Mouse (Mus musculus): Measurements from ENCODE around the gene Plscr3.

Gene Plscr3

DNA sequence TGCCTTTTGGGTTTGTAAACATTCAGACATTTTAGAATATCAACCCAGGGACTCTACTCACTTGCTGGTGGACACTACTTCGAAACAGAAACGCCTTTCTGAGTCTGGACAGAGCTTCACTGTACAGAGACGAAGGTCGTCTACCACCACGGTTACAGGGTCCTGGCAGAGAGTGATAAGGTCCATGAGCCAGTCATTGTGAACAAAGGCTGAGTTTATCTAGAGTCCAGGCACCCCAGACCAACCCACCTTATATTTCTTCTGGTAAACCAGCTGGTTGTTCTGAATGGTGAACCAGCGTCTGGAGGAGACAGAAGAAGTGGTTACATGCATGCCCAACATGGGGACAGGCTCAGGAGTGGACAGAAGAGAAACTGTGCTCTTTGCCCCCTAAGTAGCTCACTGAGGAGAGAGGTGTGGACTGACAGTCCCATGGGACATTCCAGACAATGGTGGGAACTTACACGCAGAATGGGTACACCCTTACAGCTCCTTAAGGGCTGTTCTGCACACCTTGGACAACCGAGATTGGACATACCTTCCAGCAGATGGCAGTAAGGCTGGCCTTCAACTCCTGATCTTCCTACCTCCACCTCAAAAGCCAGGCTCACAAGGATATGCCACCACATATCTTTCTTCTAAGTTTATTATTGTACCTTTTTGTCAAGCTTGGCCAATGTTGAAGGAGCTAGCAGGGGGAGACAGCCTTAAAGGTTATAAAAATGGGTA lies 40.9 kb downstream of the Plscr3 start:
- in situ Hi-C loops (cut with MboI, MseI) = no loop called here

DNA sequence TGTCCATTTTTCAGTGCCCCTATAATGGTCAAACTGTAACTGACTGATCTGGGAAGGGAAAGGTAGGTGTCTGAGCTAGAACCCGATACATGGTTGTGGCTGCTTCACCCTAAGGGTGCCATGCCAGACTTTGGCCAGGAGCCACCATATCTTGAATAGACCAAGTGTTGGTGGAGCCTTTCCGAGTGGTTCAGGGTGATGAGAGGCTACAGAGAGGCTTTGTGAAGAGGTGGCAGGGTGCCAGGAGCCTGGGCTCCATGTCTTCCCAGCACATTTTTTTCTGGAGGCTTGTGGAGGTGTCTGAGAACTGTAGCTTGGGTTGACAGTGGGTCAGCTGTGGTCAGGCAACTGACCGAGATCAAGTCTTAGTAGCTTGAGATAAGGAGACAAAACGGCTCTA lies 45.3 kb downstream of the Plscr3 start:
- in situ Hi-C loops (cut with MboI, MseI) = no loop called here

DNA sequence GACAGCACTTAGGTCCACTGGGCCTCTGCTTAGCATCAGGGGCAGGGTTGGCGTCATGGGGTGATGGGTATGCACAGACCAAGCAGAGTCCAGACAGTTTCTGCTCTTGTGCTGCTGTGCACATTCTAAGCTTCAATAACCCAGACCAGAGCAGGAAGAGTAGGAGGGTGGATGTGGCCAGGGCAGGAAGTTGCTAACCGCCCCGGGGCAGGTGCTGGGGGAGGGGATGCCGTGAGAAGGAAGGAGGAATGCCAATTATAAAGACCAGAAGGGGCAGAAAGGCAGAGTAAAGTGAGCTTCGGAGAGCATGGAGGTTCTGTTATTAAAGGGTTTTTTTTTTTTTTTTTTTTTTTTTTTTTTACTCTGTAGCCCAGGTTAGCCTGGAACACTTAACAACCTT lies 48.5 kb downstream of the Plscr3 start:
- in situ Hi-C loops (cut with MboI, MseI) = no loop called here

DNA sequence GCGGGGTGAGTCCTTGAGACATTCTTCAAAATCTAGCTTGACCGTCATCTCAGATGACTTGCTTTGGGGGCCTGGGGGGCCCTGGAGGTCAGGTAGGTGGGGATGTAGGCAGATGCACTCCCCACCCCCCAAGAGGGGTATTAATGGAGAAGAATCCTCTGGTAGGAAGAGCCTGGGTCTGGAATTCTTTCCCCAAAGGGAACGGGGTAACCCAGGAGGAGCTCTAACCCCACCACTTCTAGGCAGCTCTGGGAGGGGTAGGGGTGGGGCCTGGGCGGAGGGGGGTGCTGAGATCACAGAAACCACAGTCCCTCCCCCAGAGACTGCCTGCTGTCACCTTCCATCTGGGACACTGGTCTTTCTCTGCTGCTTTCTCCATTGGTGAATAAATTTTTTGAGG lies 49.1 kb downstream of the Plscr3 start, which contains the start of gene Acap1:
Acap1 (minus strand) TSS at position 249 of the 400 bp plus-strand sequence.
- in situ Hi-C loops (cut with MboI, MseI) = no loop called here

DNA sequence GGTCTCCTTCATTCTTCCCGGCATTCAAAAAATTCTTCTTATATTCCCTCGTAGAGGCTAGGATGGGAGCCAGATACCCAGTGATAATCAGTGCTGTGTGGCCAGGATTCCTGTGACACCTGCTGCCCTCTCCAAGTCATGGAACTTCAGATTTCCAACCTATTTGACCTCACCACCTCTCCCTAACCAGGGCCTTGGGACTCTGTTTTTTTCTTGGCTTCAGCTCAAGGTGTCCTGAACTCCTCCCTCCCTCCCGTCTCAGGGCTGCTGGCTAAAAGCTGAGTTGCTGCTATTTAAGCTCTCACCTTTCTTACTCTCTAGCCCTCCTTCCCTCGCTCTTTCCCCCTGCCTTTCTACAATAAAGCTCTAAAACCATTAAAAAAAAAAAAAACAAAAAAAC lies 53.7 kb downstream of the Plscr3 start:
- in situ Hi-C loops (cut with MboI, MseI) = no loop called here

DNA sequence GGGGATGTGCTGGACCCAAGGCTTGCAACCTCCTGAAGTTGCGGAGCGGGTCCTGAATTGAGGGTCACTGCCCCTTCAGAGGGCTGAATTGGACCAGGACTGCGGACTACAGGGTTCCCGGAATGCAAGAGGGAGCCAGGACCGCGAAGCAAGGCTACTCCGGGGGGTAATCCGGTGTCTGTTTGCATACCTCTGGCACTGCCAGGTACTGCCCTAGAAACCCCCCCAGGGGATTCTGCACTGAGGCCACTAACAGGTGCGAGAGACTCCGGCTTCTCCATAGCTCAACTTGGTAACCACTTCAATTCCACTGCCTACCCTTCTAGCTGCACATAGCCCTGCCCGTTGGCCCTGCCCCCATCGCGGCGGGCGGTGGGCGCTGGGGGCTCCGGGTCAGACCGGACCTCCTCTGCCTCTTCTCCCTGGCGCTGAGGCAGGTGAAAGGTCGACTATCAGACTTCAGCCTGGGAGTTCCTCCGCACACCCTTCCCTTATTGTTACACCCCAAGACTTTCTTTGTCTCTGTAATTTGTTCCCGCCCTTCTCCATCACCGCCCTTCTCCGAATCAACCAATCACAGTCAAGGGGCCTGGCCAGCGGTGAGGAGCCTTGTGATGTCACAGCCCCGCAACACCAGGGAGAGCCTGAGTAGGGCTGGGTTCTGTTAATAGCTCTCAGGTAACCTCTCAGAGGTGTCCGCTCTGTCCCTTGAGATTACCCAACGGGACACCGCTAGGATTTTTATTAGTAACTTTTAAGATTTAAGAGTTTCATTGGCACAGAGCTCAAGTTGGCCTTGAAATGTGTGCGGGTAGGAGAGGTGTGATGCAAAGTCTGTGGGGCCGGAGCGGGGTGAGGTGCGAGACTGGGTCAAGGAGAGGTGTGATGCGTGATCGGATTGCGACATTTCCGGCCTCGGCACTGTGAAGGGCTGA lies 54.6 kb downstream of the Plscr3 start, which contains the start of the genes 2810408A11Rik and Neurl4:
2810408A11Rik (minus strand) TSS at position 517 of the 935 bp plus-strand sequence.
Neurl4 (plus strand) TSS at position 602 of the 935 bp plus-strand sequence.
- in situ Hi-C loops (cut with MboI, MseI) = no loop called here

DNA sequence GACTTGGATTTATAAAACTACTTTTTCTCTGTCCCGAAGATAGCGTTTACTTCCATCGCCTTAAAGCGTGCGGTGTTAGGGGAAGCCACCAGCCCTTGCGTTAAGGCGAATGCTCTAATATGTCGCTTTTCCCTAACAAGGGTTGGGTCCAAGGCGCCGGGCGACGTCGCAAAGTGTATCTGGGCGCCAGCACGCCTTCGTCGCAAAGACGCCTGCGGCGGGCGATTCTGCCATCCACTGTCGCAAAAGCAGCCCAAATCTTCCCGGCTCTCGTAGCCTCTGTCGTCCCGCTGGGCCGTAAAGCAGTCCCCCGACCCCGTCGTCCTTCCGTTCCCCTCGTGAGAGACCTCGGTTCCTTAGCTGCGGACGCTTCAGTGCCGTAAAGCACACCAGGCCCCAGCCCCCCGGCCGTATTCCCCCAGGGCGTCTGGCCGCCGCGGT lies 55.2 kb downstream of the Plscr3 start:
- in situ Hi-C loops (cut with MboI, MseI) = no loop called here

Data from T-helper 2 cell (primary cell).